Mouse (Mus musculus): ENCODE data around the gene Syngap1. TPM values are rescaled to one million over a fixed set of nuclear protein-coding genes. Genes with fewer than 3 reads are reported as not detected.
A peak's percentile ranks its signal among the peaks of the same experiment; 100 is the strongest.
"Not testable (repeated sequence)": the region's sequence is repeated elsewhere in the genome, so short reads cannot be mapped to it uniquely, and the experiment has no call there.

Syngap1 gene
- total RNA-seq, 2 experiments from 2014 or later: 20.8 to 23.8 TPM

DNA sequence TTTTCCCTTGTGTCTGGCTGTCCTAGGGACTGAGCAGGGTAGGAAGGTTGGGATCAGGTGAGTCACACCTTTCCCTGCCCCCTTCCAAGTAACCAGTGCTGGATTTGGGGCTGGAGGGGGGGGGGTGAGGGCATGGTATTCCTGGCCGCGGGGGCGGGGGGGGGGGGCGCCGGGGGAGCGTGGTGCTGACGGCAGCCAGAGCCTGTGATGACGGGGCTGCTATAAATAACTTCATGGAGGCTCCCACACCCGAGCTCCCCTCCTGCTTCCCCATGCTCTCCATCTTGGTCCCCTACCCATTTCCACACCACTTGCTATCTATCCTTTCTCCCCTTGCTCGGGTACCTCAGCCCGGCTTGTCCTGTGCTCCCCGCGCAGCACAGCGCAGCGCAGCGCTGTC, 12.7 kb downstream of the Syngap1 start:
- no peak for DNase-seq (ENCODE audit: low spot score in 2 of 2)

- no peak for DNase-seq (ENCODE audit: low spot score in 2 of 2)
Observed at GRCm38 (mm10) chr17:26956309-26956708, 15.3 kb downstream of the Syngap1 start.

DNA sequence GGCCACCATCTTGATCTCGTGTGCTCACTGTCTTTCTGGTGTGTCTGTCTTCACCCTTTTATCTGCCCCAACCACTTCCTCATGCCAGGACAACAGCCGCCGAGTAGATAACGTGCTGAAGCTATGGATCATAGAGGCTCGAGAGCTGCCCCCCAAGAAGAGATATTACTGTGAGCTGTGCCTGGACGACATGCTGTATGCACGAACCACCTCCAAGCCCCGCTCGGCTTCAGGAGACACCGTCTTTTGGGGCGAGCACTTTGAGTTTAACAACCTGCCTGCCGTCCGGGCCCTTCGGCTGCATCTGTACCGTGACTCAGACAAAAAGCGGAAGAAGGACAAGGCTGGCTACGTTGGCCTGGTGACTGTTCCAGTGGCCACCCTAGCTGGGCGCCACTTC, 15.8 kb downstream of the Syngap1 start:
- DNase-seq (ENCODE audit: low spot score in 2 of 2): peak; percentile 6 to 11

- peak in 1 of 2 experiments; percentile 14 for DNase-seq (ENCODE audit: low spot score in 2 of 2)
Observed at GRCm38 (mm10) chr17:26957872-26958271, 16.8 kb downstream of the Syngap1 start.

DNA sequence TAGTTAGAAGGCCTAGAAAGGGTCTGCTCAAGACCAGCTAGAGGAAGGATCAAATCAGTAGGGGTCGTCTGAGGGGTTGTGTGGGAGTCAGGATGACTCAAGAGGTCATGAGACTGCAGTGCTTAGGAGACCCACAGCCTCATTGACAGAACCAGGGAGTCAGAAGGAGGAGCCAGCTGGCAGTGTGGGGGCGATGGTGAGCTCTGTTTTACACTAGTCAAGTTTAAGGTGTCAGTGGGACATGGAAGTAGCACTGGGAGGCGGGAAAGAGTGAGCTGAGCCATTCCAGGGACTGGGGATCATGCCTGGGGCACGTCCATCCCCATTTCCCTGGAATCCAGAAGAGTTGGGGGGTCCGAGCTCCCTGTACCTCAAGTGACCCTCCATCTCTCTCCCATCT, 17.8 kb downstream of the Syngap1 start:
- peak in 1 of 2 experiments; percentile 13 for DNase-seq (ENCODE audit: low spot score in 2 of 2)

DNA sequence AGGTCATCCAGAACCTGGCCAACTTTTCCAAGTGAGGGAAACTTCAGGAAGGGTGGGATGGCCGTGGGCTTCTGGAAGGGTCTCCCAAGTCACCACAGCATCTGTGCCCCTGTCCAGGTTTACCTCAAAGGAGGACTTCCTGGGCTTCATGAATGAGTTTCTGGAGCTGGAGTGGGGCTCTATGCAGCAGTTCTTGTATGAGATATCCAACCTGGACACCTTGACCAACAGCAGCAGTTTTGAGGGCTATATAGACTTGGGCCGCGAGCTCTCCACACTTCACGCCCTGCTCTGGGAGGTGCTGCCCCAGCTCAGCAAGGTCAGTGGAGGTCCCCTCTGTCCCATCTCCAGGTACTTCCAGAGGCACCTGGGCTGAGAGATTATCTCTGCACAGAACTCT, 18.8 kb downstream of the Syngap1 start:
- DNase-seq (ENCODE audit: low spot score in 2 of 2): peak in 1 of 2 experiments; percentile 13

DNA sequence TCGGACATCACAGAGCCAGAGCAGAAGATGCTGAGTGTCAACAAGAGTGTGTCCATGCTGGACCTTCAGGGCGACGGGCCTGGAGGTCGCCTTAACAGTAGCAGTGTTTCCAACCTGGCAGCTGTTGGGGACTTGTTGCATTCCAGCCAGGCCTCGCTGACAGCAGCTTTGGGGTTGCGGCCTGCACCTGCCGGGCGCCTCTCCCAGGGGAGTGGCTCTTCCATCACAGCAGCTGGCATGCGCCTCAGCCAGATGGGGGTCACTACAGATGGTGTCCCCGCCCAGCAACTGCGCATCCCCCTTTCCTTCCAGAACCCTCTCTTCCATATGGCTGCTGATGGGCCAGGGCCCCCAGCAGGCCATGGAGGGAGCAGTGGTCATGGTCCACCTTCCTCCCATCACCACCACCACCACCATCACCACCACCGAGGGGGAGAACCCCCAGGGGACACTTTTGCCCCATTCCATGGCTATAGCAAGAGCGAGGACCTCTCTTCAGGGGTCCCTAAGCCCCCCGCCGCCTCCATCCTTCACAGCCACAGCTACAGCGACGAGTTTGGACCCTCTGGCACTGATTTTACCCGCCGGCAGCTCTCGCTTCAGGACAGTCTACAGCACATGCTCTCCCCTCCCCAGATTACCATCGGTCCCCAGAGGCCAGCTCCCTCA, 20.7 kb downstream of the Syngap1 start:
- no peak for DNase-seq (ENCODE audit: low spot score in 2 of 2)

DNA sequence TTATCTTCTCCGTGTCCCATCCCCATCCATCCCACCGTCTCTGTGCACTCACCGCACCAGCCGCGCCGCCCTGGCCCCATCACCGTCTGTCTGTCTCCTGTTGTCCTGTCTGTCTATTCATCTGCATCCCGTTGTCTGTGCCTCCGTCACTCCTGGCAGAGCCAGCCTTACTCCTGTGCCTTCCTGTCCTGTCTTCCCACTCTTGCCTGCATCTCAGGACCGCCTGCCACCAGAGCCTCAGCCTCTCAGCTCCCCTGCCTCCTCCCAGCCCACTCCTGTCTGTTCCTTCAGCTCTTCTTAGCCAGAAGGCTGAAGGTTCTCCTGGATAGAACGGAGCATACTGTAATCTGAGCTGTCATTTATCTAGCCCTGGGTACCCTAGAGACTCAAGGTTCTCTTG, 25.9 kb downstream of the Syngap1 start:
- no peak for DNase-seq (ENCODE audit: low spot score in 2 of 2)

- no peak for DNase-seq (ENCODE audit: low spot score in 2 of 2)
Observed at GRCm38 (mm10) chr17:26967477-26967876, 26.4 kb downstream of the Syngap1 start.

- DNase-seq (ENCODE audit: low spot score in 2 of 2): no peak
Observed at GRCm38 (mm10) chr17:26968200-26968611, 27.2 kb downstream of the Syngap1 start.

DNA sequence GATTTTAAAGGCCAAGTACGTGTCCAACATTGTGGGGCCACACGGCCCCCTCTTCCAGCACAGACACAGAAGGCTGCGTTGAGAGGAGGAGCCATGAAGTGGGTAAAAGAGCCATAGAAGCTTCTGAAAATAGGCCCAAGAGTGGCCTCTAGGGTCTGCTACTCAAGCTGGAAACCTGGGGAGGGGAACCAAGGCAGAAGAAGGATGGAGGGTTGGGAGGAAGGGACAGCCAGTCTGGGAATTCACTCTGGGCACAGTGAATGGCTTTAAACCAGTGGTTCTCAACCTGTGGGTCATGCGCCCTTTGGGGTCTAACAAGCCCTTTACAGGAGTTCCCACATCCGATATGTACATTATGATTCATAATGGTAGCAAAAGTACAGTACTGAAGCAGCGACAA, 28.2 kb downstream of the Syngap1 start:
- DNase-seq (ENCODE audit: low spot score in 2 of 2): no peak

- no peak for DNase-seq (ENCODE audit: low spot score in 2 of 2)
Observed at GRCm38 (mm10) chr17:26970221-26970620, 29.2 kb downstream of the Syngap1 start.

DNA sequence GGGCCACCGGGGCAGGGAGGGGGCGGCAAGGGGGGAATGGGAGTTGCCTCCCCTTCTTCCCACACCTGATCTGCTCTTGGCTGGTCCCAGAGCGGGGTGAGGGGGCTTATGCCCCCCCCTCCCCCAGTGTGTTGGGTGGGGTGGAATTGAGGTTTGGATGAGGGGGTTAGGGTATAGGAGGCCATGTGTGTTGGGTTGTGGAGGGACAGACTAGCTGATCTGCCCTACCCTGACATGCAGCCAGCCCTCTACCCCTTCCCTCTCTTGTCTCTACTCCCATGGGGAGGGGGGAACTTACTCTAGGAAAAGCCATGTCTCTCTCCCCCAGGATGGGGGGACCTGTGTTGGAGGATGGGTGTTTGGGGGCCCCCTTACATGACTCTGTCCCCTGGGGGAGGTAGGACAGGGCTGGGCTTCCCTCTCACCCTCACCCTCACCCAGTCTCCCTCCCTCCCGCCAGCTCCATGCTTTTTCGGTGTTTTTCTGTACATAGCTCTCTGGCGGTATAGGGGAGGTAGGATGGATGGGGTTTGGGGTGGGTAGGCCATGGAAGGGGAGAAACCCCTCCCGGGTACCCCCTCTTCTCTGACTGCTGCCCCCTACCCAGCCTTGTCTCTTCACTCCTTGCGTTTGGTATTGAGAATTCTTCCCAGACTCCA, 30.3 kb downstream of the Syngap1 start:
- DNase-seq (ENCODE audit: low spot score in 2 of 2): no peak

DNA sequence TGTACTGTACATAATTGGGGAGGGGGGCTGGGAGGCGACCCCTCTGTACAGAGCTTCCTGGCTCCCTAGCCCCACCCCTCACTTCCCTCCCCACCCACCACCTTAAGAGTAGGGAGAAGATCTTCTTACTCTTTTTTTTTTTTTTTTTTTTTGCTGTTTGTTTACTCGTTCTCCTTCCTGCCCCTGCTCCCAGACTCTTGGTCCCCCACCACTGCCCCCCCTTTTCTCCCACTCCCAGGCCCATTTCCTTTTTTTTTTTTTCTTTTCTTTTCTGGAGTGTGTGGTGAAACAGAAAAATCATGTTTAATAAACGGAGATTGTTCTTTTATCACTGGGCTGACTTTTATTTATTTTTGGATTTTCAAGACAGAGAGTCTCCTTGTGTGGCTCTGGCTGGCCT, 31.1 kb downstream of the Syngap1 start:
- DNase-seq (ENCODE audit: low spot score in 2 of 2): no peak

GRCm38 (mm10) chr17:26972703-26973574, 31.9 kb downstream of the Syngap1 start, which contains the start of gene Zbtb9:
Gene Zbtb9 (plus strand): TSS chr17:26973167.
- peak; percentile 94 to 96 for DNase-seq (ENCODE audit: low spot score in 2 of 2)

DNA sequence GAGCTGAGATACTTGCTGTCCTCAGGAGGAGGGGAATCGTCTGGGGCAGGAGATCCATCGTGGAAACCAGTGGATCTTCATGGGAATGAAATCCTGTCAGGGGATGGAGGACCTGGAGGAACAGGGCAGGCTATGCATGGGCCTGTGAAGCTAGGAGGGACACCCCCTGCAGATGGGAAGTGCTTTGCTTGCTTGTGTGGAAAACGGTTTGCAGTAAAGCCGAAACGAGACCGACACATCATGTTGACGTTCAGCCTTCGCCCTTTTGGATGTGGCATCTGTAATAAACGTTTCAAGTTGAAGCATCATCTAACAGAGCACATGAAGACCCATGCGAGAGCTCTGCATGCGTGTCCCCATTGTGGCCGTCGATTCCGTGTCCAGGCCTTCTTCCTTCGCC, 33.5 kb downstream of the Syngap1 start:
- DNase-seq (ENCODE audit: low spot score in 2 of 2): no peak

DNA sequence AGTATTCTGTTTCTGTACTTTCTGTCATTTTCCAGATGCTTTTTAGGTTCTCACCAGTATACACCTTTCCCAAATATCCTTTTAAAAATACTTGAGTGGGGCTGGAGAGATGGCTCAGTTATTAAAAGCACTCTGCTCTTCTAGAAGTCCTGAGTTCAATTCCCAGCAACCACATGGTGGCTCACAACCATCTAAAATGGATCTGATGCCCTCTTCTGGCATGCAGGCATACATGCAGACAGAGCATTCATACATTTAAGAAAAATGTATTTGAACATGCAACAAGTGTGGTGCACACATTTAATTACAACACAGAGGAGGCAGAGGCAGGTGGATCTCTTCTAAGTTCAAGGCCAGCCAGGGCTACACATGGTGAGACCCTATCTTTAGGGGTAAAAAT, 34.4 kb downstream of the Syngap1 start:
- no peak for DNase-seq (ENCODE audit: low spot score in 2 of 2)

GRCm38 (mm10) chr17:26977354-26977753, 36.3 kb downstream of the Syngap1 start:
- not testable (repeated sequence) for DNase-seq (ENCODE audit: low spot score in 2 of 2)

GRCm38 (mm10) chr17:26979426-26979825, 38.4 kb downstream of the Syngap1 start:
- no peak for DNase-seq (ENCODE audit: low spot score in 2 of 2)

GRCm38 (mm10) chr17:26981050-26981449, 40.0 kb downstream of the Syngap1 start:
- DNase-seq (ENCODE audit: low spot score in 2 of 2): no peak

DNA sequence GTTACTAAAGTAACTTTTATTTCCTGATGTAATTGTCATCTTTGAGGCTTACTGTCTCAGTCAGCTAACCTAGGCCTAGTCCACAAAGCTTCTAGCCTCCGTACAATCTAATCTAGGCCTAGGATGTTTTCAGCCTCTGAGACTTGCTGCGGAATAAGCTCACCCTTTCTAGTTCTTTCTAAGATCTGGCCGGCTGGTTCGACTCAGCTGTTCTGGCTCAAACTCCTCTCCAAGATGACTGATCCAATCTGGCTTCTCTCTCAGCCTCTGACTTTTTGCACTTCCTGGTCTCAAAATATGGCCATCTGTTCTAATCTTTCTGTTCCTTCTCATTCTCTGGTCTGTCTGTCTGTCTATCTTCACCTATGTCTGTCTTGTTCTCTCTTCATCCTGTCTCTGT, 42.3 kb downstream of the Syngap1 start:
- no peak for DNase-seq (ENCODE audit: low spot score in 2 of 2)
